Mouse (Mus musculus) cortical plate, adult 2 months (tissue): Measurements from ENCODE around the gene Insl5. TPM values are rescaled to one million over a fixed set of nuclear protein-coding genes. Genes with fewer than 3 reads are reported as not detected.
A peak's percentile ranks its signal among the peaks of the same experiment; 100 is the strongest.

ENCODE experiments used
- H3K27ac ChIP-seq: fragments of 200-500 bp; 2 replicates; pipeline ENCODE4 v1.5.1; 2012; ENCODE audit warnings: low read length, control low read depth, inconsistent platforms; ENCODE audit not compliant: insufficient read depth
- H3K4me1 ChIP-seq: fragments of 200-500 bp; 2 replicates; pipeline ENCODE4 v1.6.1; 2011; ENCODE audit warnings: low read length; ENCODE audit not compliant: control insufficient read depth, insufficient read depth
- H3K4me3 ChIP-seq: fragments of 200-500 bp; 2 replicates; pipeline ENCODE4 v1.5.1; 2011; ENCODE audit warnings: mild to moderate bottlenecking, low read length, control low read depth; ENCODE audit not compliant: insufficient read depth
- CTCF ChIP-seq: fragments of 200-500 bp; IDR thresholded peaks from 2 replicates; pipeline ENCODE4 v1.5.1; 2011; ENCODE audit warnings: mild to moderate bottlenecking, control low read depth, low read length; ENCODE audit not compliant: insufficient read depth; ENCODE audit errors: extremely low read depth
- POLR2A ChIP-seq: fragments of 200-500 bp; IDR thresholded peaks from 2 replicates; pipeline ENCODE4 v1.6.1; 2011; ENCODE audit warnings: mild to moderate bottlenecking, low read length, control low read depth; ENCODE audit not compliant: insufficient read depth; ENCODE audit errors: extremely low read depth
- polyA plus RNA-seq: library from polyadenylated mRNA; depleted of rRNA; stranded (reverse); fragments of >200 nt; gene quantifications from 2 replicates; pipeline ENCODE4 v1.2.3, GENCODE M21; 2012

Gene Insl5
- polyA plus RNA-seq, 1 experiment, result 7.8 TPM

GRCm38 (mm10) chr4:102991685-102992084 is 35.0 kb downstream of the Insl5 start:
- H3K27ac ChIP-seq, result no peak overlapping the region
- no peak for TF ChIP-seq POLR2A
- TF ChIP-seq CTCF, result no peak
- no peaks in the 10 kb centered on the region for H3K4me1 ChIP-seq
- no peak overlapping the region for H3K4me3 ChIP-seq

- no peaks in the 10 kb centered on the region for H3K4me1 ChIP-seq
- no peak for TF ChIP-seq POLR2A
- TF ChIP-seq CTCF, result no peak
These were observed 35.9 kb downstream of the Insl5 start for GRCm38 (mm10) chr4:102990595-102991340.

GRCm38 (mm10) chr4:102990016-102990415 is 36.6 kb downstream of the Insl5 start:
- no peak for TF ChIP-seq POLR2A
- no peak for TF ChIP-seq CTCF
- H3K4me1 ChIP-seq, result no peaks in the 10 kb centered on the region
- H3K27ac ChIP-seq, result no peak overlapping the region
- no peak overlapping the region for H3K4me3 ChIP-seq

More at GRCm38 (mm10) chr4:102990595-102991340, 35.9 kb downstream of the Insl5 start:
- Histone ChIP-seq H3K27ac (no peak overlapping the region), H3K4me3 (no peak overlapping the region)

GRCm38 (mm10) chr4:102989391-102989790 is 37.3 kb downstream of the Insl5 start:
- Histone ChIP-seq H3K4me1 (no peaks in the 10 kb centered on the region), H3K4me3 (no peak overlapping the region), H3K27ac (no peak overlapping the region)
- no peak for TF ChIP-seq CTCF
- no peak for TF ChIP-seq POLR2A

GRCm38 (mm10) chr4:102988526-102988925 is 38.1 kb downstream of the Insl5 start:
- no peak overlapping the region for H3K27ac ChIP-seq
- H3K4me1 ChIP-seq, result no peaks in the 10 kb centered on the region
- TF ChIP-seq CTCF (no peak), POLR2A (no peak)
- no peak overlapping the region for H3K4me3 ChIP-seq

GRCm38 (mm10) chr4:102987756-102988155 is 38.9 kb downstream of the Insl5 start:
- H3K27ac ChIP-seq, result no peak overlapping the region
- no peak overlapping the region for H3K4me3 ChIP-seq
- H3K4me1 ChIP-seq, result no peaks in the 10 kb centered on the region
- TF ChIP-seq CTCF (no peak), POLR2A (no peak)

GRCm38 (mm10) chr4:102987325-102987724 is 39.3 kb downstream of the Insl5 start:
- TF ChIP-seq POLR2A (no peak), CTCF (no peak)
- Histone ChIP-seq H3K4me3 (no peak overlapping the region), H3K4me1 (no peaks in the 10 kb centered on the region), H3K27ac (no peak overlapping the region)

- no peak for TF ChIP-seq POLR2A
- TF ChIP-seq CTCF, result peak; percentile 79
- Histone ChIP-seq H3K27ac (no peak overlapping the region), H3K4me3 (no peak overlapping the region), H3K4me1 (no peaks in the 10 kb centered on the region)
These were observed 39.7 kb downstream of the Insl5 start for GRCm38 (mm10) chr4:102986917-102987316.

GRCm38 (mm10) chr4:102986173-102986572 is 40.5 kb downstream of the Insl5 start:
- no peaks in the 10 kb centered on the region for H3K4me1 ChIP-seq
- TF ChIP-seq POLR2A (no peak), CTCF (no peak)

GRCm38 (mm10) chr4:102981709-102982108 is 44.9 kb downstream of the Insl5 start:
- Histone ChIP-seq H3K27ac (no peak overlapping the region), H3K4me3 (no peak overlapping the region)
- TF ChIP-seq CTCF (no peak), POLR2A (no peak)

More at GRCm38 (mm10) chr4:102986173-102986572, 40.5 kb downstream of the Insl5 start:
- no peak overlapping the region for H3K27ac ChIP-seq
- H3K4me3 ChIP-seq, result no peak overlapping the region

GRCm38 (mm10) chr4:102979385-102979784 is 47.3 kb downstream of the Insl5 start:
- no peak overlapping the region for H3K27ac ChIP-seq
- no peak overlapping the region for H3K4me3 ChIP-seq
- no peaks in the 10 kb centered on the region for H3K4me1 ChIP-seq
- TF ChIP-seq CTCF, result no peak
- no peak for TF ChIP-seq POLR2A

More at GRCm38 (mm10) chr4:102981709-102982108, 44.9 kb downstream of the Insl5 start:
- H3K4me1 ChIP-seq, result no peaks in the 10 kb centered on the region
